ENCODE assay signal across 15 mouse cellular contexts in the genomic region with DNA sequence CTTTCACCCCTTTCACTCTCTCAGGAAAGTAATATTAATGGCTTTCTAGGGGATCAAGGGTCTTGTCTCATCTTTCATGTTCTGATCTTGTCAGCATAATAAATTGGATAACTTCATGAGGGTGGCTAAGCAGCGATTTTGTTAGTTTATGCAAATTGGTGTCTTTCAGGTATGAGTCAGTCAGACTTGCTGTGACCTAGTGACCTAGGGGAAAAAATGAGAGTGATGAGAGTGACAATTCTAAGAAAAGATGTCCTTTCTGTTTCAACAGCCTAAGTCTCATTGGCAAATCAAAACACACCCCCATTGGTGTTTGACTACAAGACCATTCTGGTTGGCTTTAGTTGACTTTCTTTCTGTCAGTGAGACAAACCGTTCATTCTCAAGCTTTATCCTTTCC.
A peak's percentile ranks its signal among the peaks of the same experiment; 100 is the strongest.
DNase-seq lines count a peak whose midpoint lies in the region; TF ChIP-seq lines count a peak whose summit lies in the region.
"Had no signal": no experiment of that assay in that cellular context is flagged by ENCODE, and none has a peak within 500 bp of the region (broad histone marks: within the 10 kb centered on the region; RNA-seq: fewer than 3 reads in every experiment).

No protein-coding gene starts in this region.

- H3K9ac ChIP-seq in CH12.LX (ENCODE audit: insufficient read depth, low read depth): no peak overlapping the region

- dilution Hi-C loops in CH12.LX (cut with MboI; ENCODE audit: extremely low pct_ligation_motif_present, extremely low pct_unique_long_range_greater_than_20kb, low sequenced_read_pairs): no loop called here

- H3K4me1 ChIP-seq in CH12.LX (ENCODE audit: control insufficient read depth in 1 of 2, insufficient read depth in 2 of 2): peaks cover 2 to 12% of the 10 kb centered on the region in 2 experiments; a peak in 2 of 4 replicates

- H3K4me3 ChIP-seq in CH12.LX (replicated peaks in 1 of 3; ENCODE audit: low read depth in 2 of 3, low read length in 2 of 3, poor library complexity in 1 of 3): no peak overlapping the region

- H3K4me2 ChIP-seq in CH12.LX (ENCODE audit: insufficient read depth, low read depth, poor library complexity, severe bottlenecking): peak overlapping the region; percentile 21; the same call in 1 of the 2 replicates

- in situ Hi-C loops in CH12.LX (cut with MboI; ENCODE audit: low pct_ligation_motif_present, low pct_unique_long_range_greater_than_20kb, low sequenced_read_pairs): no loop called here

- no peaks in the 10 kb centered on the region for H3K9me3 ChIP-seq in CH12.LX (replicated peaks; ENCODE audit: low read length)
- H3K9me3 ChIP-seq: G1E had no signal

- no peak for TF ChIP-seq RAD21 in CH12.LX (IDR thresholded peaks at IDR 0.05; ENCODE audit: low read depth, low read length)

- no peak; the same call in 1 of the 2 replicates for TF ChIP-seq EP300 in CH12.LX (IDR thresholded peaks at IDR 0.05; ENCODE audit: low read length)

- no peaks in the 10 kb centered on the region for H3K79me2 ChIP-seq in CH12.LX (replicated peaks; ENCODE audit: control insufficient read depth, extremely low read depth, insufficient read depth, poor library complexity, severe bottlenecking)

- H3K36me3 ChIP-seq in CH12.LX (replicated peaks in 1 of 2; ENCODE audit: control insufficient read depth in 1 of 2, insufficient read depth in 1 of 2, low read length in 1 of 2): no peaks in the 10 kb centered on the region
- H3K36me3 ChIP-seq: G1E had no signal

- peak; percentile 39 for DNase-seq in CH12.LX (ENCODE audit: extremely low read depth)
- DNase-seq in urinary bladder, postnatal 25 days (ENCODE audit: low spot score): no peak
- DNase-seq: adrenal gland, adult 2 months; adrenal gland, adult 8-10 months; adrenal gland, postnatal 10 days; adrenal gland, postnatal 14 days; adrenal gland, postnatal 25 days; adrenal gland, postnatal 36 days; B cell, adult 2 months; cerebellum, adult 11 months; cerebellum, adult 11-12 months; cerebellum, adult 18-20 months; cerebellum, adult 2 months; cerebellum, adult 8-10 months had no signal

- H3K27me3 ChIP-seq in CH12.LX (replicated peaks): no peaks in the 10 kb centered on the region

- no peak overlapping the region for H3K27ac ChIP-seq in CH12.LX (ENCODE audit: insufficient read depth, low read depth)

- TF ChIP-seq POLR2A in CH12.LX (IDR thresholded peaks at IDR 0.05; ENCODE audit: low read depth, low read length): no peak

- TF ChIP-seq CTCF in CH12.LX (conservative IDR thresholded peaks at IDR 0.05 in 1 of 2, IDR thresholded peaks at IDR 0.05 in 1 of 2; ENCODE audit: low read depth in 2 of 2, low read length in 2 of 2): no peak

TF ChIP-seq in CH12.LX, 34 proteins besides CTCF, POLR2A, EP300 and RAD21:
- TF ChIP-seq BHLHE40 (IDR thresholded peaks at IDR 0.05; ENCODE audit: low read depth, low read length) (peak; percentile 57; the same call in 1 of the 2 replicates), UBTF (IDR thresholded peaks at IDR 0.05; ENCODE audit: low read depth, low read length) (no peak), KAT2A (IDR thresholded peaks at IDR 0.05; ENCODE audit: insufficient replicate concordance, low read length) (no peak), IRF4 (IDR thresholded peaks at IDR 0.05; ENCODE audit: low read depth, low read length) (peak; percentile 40; the same call in 1 of the 2 replicates), POLR2AphosphoS2 (IDR thresholded peaks at IDR 0.05; ENCODE audit: low read depth, low read length) (no peak), ELF1 (IDR thresholded peaks at IDR 0.05; ENCODE audit: low read depth, low read length) (no peak), JUND (conservative IDR thresholded peaks at IDR 0.05; ENCODE audit: low read depth, low read length) (peak; percentile 62), ZMIZ1 (IDR thresholded peaks at IDR 0.05; ENCODE audit: low read depth, low read length) (no peak), MAX (IDR thresholded peaks at IDR 0.05; ENCODE audit: low read length) (no peak), MAFK (IDR thresholded peaks at IDR 0.05; ENCODE audit: insufficient replicate concordance, low read length) (0 out of 2 replicates have a peak, but pooled peaks have one; percentile 6), E2F4 (IDR thresholded peaks at IDR 0.05; ENCODE audit: insufficient replicate concordance, low read depth, low read length) (no peak), ETS1 (conservative IDR thresholded peaks at IDR 0.05; ENCODE audit: low read depth, low read length) (peak; percentile 79), ZC3H11A (IDR thresholded peaks at IDR 0.05; ENCODE audit: low read depth, low read length) (no peak), JUN (IDR thresholded peaks at IDR 0.05; ENCODE audit: insufficient read depth, low read depth, low read length) (peak; percentile 61; the same call in 1 of the 2 replicates)
